Mouse (Mus musculus): ENCODE results near the gene Gja5. TPM values are rescaled to one million over a fixed set of nuclear protein-coding genes. Genes with fewer than 3 reads are reported as not detected.

Gja5 gene
- polyA plus RNA-seq, 1 experiment from 2014 or later: 2.4 TPM

DNA sequence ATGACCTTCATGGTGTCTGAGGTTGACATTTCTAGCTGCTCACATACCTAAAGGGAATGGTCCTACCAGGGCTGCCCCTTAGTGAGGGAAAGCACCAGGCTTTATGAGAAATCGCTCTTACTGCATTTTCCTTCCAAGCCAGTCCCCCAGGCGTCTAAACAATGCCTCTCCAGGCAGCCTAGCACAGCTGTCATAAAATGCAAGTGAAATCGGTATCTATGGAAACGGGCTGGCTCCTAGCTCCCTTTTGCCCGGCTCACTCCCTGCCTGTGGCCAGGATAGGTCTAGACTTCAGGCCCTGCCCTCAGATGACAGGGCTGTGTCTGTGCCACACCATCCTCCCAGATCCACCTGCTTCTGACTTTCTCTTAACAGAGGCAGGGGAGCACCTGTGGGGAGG lies 33.1 kb downstream of the Gja5 start:
- Histone ChIP-seq H3K27me3 (0 out of 2 replicates have a peak, but pooled peaks cover 4% of the 10 kb centered on the region), H3K4me3 (replicated peaks) (no peak overlapping the region), H3K4me2 (no peak overlapping the region), H3K9me3 (replicated peaks) (no peaks in the 10 kb centered on the region), H3K27ac (no peak overlapping the region), H3K4me1 (replicated peaks) (no peaks in the 10 kb centered on the region), H3K9ac (no peak overlapping the region), H3K36me3 (no peaks in the 10 kb centered on the region)
- ATAC-seq (ENCODE audit: low read depth) (no peak), DNase-seq (no peak)
- WGBS (ENCODE audit: insufficient replicate concordance): 30% methylated on average over 5 of the region's 5 CpGs

DNA sequence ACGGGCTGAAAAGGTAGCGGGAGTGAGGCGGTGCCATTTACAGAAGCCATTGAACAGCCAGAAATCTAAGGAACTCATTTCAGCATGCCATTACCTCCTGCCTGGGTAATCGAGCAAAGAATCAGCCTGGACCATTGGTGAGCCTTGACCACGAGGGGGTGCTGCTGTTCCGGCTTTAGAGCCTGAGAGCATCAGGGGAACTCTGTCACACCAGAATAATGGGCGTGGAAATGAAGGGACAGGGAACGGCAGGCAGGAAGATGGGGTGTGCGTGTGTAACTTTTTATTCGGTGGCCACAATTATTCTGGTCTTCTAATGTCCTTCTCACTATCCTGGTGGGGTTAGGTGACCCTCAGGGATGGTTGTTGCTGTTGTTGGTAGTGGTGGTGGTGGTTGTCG lies 34.2 kb downstream of the Gja5 start:
- H3K4me3 ChIP-seq (replicated peaks): no peak overlapping the region
- peak; percentile 28 for DNase-seq
- 0 out of 2 replicates have a peak, but pooled peaks cover 4% of the 10 kb centered on the region for H3K27me3 ChIP-seq
- no peak overlapping the region for H3K27ac ChIP-seq
- H3K9ac ChIP-seq: no peak overlapping the region
- H3K36me3 ChIP-seq: no peaks in the 10 kb centered on the region
- 12% methylated on average over 11 of the region's 11 CpGs for WGBS (ENCODE audit: insufficient replicate concordance)
- no peaks in the 10 kb centered on the region for H3K4me1 ChIP-seq (replicated peaks)
- ATAC-seq (ENCODE audit: low read depth): no peak
- H3K4me2 ChIP-seq: no peak overlapping the region
- H3K9me3 ChIP-seq (replicated peaks): no peaks in the 10 kb centered on the region

DNA sequence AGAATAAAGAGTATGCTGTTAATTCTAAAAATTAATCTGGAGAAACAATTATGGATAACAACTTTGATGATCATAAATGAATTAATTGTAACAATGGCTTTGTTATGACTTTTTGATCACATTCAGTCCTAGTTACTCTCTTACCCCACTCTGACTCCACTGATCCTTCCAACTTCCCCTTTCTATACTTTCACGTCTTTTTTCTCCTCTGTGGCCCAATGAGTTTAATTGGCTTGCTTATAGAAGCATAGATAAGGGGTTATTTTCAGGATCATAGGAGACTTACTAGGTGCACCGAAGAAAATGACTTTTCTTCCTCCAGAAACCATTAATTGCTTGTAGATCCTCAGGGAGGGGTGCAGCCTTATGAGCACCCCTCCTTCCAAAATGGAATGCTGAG lies 38.2 kb downstream of the Gja5 start:
- Histone ChIP-seq H3K4me3 (replicated peaks) (no peak overlapping the region), H3K9me3 (replicated peaks) (no peaks in the 10 kb centered on the region), H3K9ac (no peak overlapping the region), H3K36me3 (no peaks in the 10 kb centered on the region), H3K27ac (no peak overlapping the region), H3K27me3 (no peaks in the 10 kb centered on the region), H3K4me1 (replicated peaks) (no peaks in the 10 kb centered on the region), H3K4me2 (no peak overlapping the region)
- 46% methylated on average over 2 of the region's 2 CpGs for WGBS (ENCODE audit: insufficient replicate concordance)
- no peak for ATAC-seq (ENCODE audit: low read depth)
- DNase-seq: no peak

DNA sequence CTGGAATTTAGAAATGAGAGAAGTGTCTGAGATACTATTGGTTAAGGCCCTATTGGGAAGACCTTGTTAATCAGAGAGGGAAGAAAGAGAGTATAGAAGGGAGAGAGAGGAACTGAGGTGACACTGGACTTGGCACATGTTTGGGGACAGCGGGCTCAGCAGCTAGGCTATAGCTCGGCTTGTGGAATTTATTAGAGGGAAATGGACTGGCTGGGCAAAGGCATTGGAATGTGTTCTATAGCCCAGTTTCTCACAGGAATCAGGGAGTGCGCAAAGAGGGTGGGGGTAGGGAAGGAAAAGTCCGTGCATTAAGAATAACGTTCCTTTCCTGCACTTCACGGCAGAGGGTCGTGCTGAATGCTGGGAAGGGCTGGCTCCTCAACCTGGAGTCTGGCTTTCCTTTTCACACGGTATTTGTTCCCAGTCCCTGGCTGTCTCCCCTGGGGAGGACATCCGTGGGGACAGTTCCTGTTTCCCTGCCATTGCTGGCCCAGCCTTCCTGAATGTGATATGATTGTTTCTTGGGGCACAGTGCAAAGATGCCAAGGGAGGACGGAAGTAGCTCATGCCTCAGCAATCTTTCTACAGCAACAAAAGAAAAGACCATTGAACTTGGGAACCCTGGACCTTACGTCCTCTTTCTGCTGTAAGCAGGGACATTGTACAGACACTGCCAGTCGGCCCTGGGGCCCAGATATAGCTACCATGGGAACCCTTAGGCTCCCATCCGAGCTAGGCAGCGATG lies 49.2 kb downstream of the Gja5 start:
- H3K4me3 ChIP-seq (replicated peaks): no peak overlapping the region
- no peak overlapping the region; the same call in 1 of the 2 replicates for H3K27ac ChIP-seq
- DNase-seq (no peak), ATAC-seq (ENCODE audit: low read depth) (0 out of 2 replicates have a peak, but pooled peaks have one; percentile 23)
- H3K9me3 ChIP-seq (replicated peaks): no peaks in the 10 kb centered on the region
- no peaks in the 10 kb centered on the region for H3K36me3 ChIP-seq
- H3K4me1 ChIP-seq (replicated peaks): no peaks in the 10 kb centered on the region
- no peak overlapping the region for H3K9ac ChIP-seq
- H3K4me2 ChIP-seq: no peak overlapping the region
- 33% methylated on average over 14 of the region's 14 CpGs for WGBS (ENCODE audit: insufficient replicate concordance)
- no peaks in the 10 kb centered on the region for H3K27me3 ChIP-seq

DNA sequence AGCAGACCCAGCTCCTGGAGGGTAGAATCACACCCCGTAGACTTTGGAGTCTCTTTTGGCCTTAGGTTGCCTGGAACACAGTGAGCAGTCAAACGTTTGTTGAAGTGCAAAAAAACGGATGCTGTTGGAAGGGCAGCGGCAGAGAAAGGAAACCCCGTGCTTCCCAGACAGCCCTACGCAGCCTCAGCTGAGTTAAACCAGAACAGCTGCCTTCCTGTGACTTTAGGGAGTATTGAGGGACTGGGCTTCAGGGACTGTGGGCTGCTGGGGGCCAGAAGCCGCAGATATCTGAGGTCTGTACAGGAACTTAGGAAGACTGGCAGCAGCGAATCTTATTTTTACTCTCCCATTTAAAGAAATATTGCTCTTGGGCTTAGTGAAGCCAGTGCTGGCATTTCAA lies 56.1 kb downstream of the Gja5 start:
- Histone ChIP-seq H3K27ac (no peak overlapping the region), H3K9ac (no peak overlapping the region), H3K36me3 (no peaks in the 10 kb centered on the region), H3K4me3 (replicated peaks) (no peak overlapping the region), H3K4me2 (no peak overlapping the region), H3K27me3 (no peaks in the 10 kb centered on the region), H3K9me3 (replicated peaks) (no peaks in the 10 kb centered on the region), H3K4me1 (replicated peaks) (peaks cover 3% of the 10 kb centered on the region; the same call in 1 of the 2 replicates)
- no peak for DNase-seq
- ATAC-seq (ENCODE audit: low read depth): no peak
- WGBS (ENCODE audit: insufficient replicate concordance): 14% methylated on average over 8 of the region's 8 CpGs

DNA sequence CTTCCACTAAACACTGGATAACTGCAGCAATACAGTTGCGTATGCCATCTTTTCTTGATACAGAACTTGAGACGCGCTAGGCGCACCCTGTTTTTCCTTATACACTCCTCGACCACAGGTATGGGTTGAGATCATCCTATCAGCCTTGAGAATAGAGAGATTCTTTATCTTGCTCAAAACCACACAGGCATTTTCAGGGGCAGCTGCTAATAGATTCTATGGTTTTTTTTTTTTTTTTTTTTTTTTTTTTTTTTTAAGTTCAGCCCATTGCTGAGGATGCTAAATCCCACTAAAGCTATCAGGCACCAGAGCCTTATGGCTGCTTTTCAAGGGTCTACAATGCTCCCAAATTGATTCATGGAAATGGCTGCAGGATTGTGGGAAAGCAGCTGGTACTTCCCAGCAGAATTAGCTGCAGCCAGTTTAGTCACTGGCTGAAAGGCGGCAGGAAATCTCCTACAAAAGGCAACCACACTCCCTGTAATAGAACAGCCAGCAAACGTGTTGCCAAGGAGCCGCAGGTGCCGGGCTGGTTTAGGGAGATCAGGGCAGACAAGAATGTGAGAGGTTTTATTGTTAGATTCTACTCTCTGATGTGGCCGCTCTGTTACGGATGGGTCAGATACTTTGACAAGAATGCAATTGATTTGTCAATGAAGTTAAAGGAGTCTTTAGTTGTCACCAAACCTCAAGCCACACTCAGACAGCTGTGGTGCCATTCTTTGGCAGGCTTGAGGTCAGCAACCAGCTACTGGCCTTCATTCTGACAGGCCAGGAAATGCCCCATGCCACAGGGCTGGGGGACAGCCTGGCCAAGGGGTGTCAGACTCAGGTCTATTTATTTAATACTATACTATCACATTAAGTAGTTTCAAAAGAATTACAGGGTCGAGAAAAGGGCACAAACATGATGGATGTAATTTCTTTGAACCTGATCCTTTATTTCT lies 58.9 kb downstream of the Gja5 start:
- no peaks in the 10 kb centered on the region for H3K36me3 ChIP-seq
- ATAC-seq (ENCODE audit: low read depth): no peak
- DNase-seq: no peak

DNA sequence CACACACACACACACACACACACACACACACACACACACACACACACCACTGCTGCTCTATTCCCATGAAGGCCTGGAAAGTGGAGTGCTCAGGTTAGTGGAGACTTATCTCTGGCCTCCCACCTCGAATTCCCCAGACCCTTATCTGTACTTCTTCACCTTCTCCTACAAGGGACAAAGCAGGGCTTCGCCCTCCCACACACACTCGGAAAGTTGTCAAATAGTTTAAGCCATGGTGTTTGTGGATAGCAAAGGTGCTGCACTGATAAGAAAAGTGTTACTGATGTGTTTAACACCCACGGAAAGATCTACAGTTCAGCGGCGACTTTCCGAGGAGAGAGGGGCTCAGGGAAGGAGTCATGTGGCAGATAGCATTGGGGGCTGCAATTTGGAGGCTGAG lies 66.5 kb downstream of the Gja5 start:
- peaks cover 5% of the 10 kb centered on the region; the same call in 1 of the 2 replicates for H3K4me1 ChIP-seq (replicated peaks)
- H3K36me3 ChIP-seq: no peaks in the 10 kb centered on the region
- no peaks in the 10 kb centered on the region for H3K27me3 ChIP-seq
- no peaks in the 10 kb centered on the region for H3K9me3 ChIP-seq (replicated peaks)
- H3K9ac ChIP-seq: no peak overlapping the region
- H3K4me3 ChIP-seq (replicated peaks): no peak overlapping the region
- 4% methylated on average over 7 of the region's 7 CpGs for WGBS (ENCODE audit: insufficient replicate concordance)
- peak; percentile 34; the same call in 1 of the 2 replicates for ATAC-seq (ENCODE audit: low read depth)
- H3K4me2 ChIP-seq: no peak overlapping the region
- no peak for DNase-seq
- no peak overlapping the region for H3K27ac ChIP-seq

More for the DNA sequence above, 58.9 kb downstream of the Gja5 start:
- H3K4me3 ChIP-seq (replicated peaks): no peak overlapping the region
- H3K4me1 ChIP-seq (replicated peaks): peaks cover 3% of the 10 kb centered on the region; the same call in 1 of the 2 replicates
- H3K9ac ChIP-seq: no peak overlapping the region
- H3K27ac ChIP-seq: no peak overlapping the region
- H3K9me3 ChIP-seq (replicated peaks): no peaks in the 10 kb centered on the region
- no peak overlapping the region for H3K4me2 ChIP-seq
- 56% methylated on average over 12 of the region's 12 CpGs for WGBS (ENCODE audit: insufficient replicate concordance)
- no peaks in the 10 kb centered on the region for H3K27me3 ChIP-seq

DNA sequence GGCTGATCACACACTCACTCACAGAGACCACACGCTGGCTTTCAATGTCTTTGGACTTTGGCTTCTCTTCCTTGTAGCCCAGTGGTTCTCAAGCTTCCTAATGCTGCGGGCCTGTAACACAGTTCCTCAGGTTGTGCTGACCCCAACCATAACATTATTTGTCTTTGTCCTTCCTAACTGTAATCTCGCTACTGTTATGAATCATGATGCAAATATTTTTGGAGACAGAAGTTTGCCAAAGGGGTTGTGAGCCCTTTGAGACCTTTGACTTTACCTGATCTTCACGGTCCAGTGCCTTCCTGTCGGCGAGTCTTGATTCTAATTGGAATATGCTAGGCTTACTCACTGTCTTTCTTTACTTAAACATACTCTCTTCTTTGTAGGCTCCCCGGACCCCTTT lies 70.0 kb downstream of the Gja5 start:
- Histone ChIP-seq H3K4me3 (replicated peaks) (no peak overlapping the region), H3K36me3 (no peaks in the 10 kb centered on the region), H3K9me3 (replicated peaks) (no peaks in the 10 kb centered on the region), H3K27ac (no peak overlapping the region), H3K4me1 (replicated peaks) (peaks cover 5% of the 10 kb centered on the region; the same call in 1 of the 2 replicates), H3K9ac (no peak overlapping the region), H3K27me3 (no peaks in the 10 kb centered on the region), H3K4me2 (no peak overlapping the region)
- no peak for DNase-seq
- ATAC-seq (ENCODE audit: low read depth): no peak
- WGBS (ENCODE audit: insufficient replicate concordance): 72% methylated on average over 7 of the region's 7 CpGs

DNA sequence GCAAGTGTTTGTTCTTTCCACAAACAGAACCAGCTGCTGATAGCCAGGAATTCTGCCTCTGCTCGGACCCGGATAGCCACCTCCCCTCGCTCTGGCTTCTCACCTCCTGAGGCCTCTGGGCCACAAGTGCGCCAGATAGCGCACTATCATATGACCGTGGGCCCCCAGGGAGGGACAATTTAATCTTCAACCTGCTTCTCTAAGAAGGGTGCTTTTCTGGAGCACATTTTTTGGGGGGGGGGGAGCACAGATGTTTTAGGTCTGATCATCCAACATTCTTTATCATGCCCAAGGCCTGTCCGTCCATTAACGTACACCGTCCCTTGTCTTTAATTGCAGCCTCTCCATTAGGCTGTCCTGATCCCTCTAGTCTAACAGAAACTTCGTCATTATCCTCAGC lies 71.1 kb downstream of the Gja5 start:
- H3K27me3 ChIP-seq: no peaks in the 10 kb centered on the region
- H3K4me3 ChIP-seq (replicated peaks): no peak overlapping the region
- peaks cover 5% of the 10 kb centered on the region; the same call in 1 of the 2 replicates for H3K4me1 ChIP-seq (replicated peaks)
- ATAC-seq (ENCODE audit: low read depth): no peak
- DNase-seq: no peak
- no peak overlapping the region for H3K27ac ChIP-seq
- no peaks in the 10 kb centered on the region for H3K9me3 ChIP-seq (replicated peaks)
- no peaks in the 10 kb centered on the region for H3K36me3 ChIP-seq
- 64% methylated on average over 10 of the region's 10 CpGs for WGBS (ENCODE audit: insufficient replicate concordance)
- no peak overlapping the region for H3K9ac ChIP-seq
- no peak overlapping the region for H3K4me2 ChIP-seq

DNA sequence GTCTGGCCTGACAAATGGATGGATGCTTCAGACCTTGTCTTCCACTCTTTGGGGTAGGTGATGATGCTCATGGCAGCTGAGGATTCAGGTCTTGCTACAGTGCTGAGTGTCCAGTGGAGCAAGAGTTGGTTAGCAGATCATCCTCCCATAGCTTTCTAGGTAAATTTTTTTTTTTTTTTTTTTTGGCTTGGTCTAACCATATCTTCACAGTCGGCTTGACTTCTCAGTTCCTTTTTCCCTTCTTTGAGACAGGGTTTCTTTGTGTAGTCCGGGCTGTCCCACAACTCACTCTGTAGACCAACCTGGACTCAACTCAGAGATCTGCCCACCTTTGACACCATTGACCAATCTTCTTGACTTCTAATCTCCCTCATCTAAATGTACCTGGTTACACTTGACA lies 73.0 kb downstream of the Gja5 start:
- Histone ChIP-seq H3K9me3 (replicated peaks) (no peaks in the 10 kb centered on the region), H3K27ac (no peak overlapping the region), H3K9ac (no peak overlapping the region), H3K4me2 (no peak overlapping the region), H3K4me3 (replicated peaks) (no peak overlapping the region), H3K36me3 (no peaks in the 10 kb centered on the region), H3K4me1 (replicated peaks) (no peaks in the 10 kb centered on the region), H3K27me3 (no peaks in the 10 kb centered on the region)
- WGBS (ENCODE audit: insufficient replicate concordance): 66% methylated on average over 2 of the region's 2 CpGs
- no peak for DNase-seq
- no peak for ATAC-seq (ENCODE audit: low read depth)

DNA sequence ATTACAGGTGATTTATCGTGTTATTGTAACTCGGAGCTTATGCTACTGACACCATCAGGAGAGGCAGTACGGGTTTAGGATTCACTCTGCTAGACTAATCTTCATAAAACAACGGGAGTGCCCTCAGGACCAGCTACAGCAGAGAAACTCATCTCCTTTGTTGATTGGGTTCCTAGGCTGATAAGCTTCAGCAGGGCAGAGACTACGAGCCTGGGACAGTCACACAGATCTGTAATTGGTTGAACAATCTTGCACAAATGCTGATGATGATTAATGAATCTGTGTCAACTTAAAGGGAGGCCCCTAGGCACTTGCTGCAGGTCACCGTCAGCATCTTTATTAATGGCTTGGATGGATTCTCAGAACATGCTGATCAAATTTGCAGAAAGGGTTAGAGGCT lies 74.0 kb downstream of the Gja5 start:
- no peaks in the 10 kb centered on the region for H3K4me1 ChIP-seq (replicated peaks)
- H3K4me3 ChIP-seq (replicated peaks): no peak overlapping the region
- no peak overlapping the region for H3K4me2 ChIP-seq
- H3K9ac ChIP-seq: no peak overlapping the region
- H3K27ac ChIP-seq: no peak overlapping the region
- H3K27me3 ChIP-seq: no peaks in the 10 kb centered on the region
- ATAC-seq (ENCODE audit: low read depth): no peak
- H3K36me3 ChIP-seq: no peaks in the 10 kb centered on the region
- WGBS (ENCODE audit: insufficient replicate concordance): 57% methylated on average over 6 of the region's 6 CpGs
- no peak for DNase-seq
- no peaks in the 10 kb centered on the region for H3K9me3 ChIP-seq (replicated peaks)
